Mouse (Mus musculus) CD4-positive, CD25-positive, alpha-beta regulatory T cell, adult 4 months (primary cell): ENCODE results near the gene Eloa. TPM values are rescaled to one million over a fixed set of nuclear protein-coding genes. Genes with fewer than 3 reads are reported as not detected.
A peak's percentile ranks its signal among the peaks of the same experiment; 100 is the strongest.

Source experiments
- ATAC-seq: one replicate; pipeline ENCODE4 v1.8.0; 2017
- polyA plus RNA-seq, 2 experiments: library from polyadenylated mRNA; unstranded; fragments of 100-300 nt; shearing (Covaris generic); gene quantifications; one replicate each; pipeline ENCODE4 v1.2.1; 2017

Gene Eloa
- polyA plus RNA-seq: 10 to 100 TPM; 44.5 to 58.9 TPM

- ATAC-seq: peak; percentile 100
Measured at GRCm38 (mm10) chr4:136021549-136022047, at the start of gene Eloa. TSS of gene Eloa (minus strand) at chr4:136021763.

GRCm38 (mm10) chr4:136071178-136071714 is 49.7 kb upstream of the Eloa start:
- peak; percentile 78 for ATAC-seq

- ATAC-seq: no peak
Measured at GRCm38 (mm10) chr4:136070592-136070991, 49.0 kb upstream of the Eloa start.

GRCm38 (mm10) chr4:136069954-136070353 is 48.4 kb upstream of the Eloa start:
- peak; percentile 86 for ATAC-seq

- ATAC-seq: no peak
Measured at GRCm38 (mm10) chr4:136069313-136069712, 47.8 kb upstream of the Eloa start.

- ATAC-seq: no peak
Measured at GRCm38 (mm10) chr4:136063143-136063542, 41.6 kb upstream of the Eloa start.

- peak; percentile 97 for ATAC-seq
Measured at GRCm38 (mm10) chr4:136059800-136060488, 38.4 kb upstream of the Eloa start.

GRCm38 (mm10) chr4:136057916-136058315 is 36.4 kb upstream of the Eloa start:
- no peak for ATAC-seq

- no peak for ATAC-seq
Measured at GRCm38 (mm10) chr4:136056030-136056429, 34.5 kb upstream of the Eloa start.

GRCm38 (mm10) chr4:136053843-136054242 is 32.3 kb upstream of the Eloa start:
- ATAC-seq: no peak

- ATAC-seq: peak; percentile 100
Measured at GRCm38 (mm10) chr4:136053247-136053596, 31.7 kb upstream of the Eloa start, which contains the start of gene Rpl11. TSS of gene Rpl11 (minus strand) at chr4:136053428.

GRCm38 (mm10) chr4:136052534-136053246 is 31.1 kb upstream of the Eloa start:
- ATAC-seq: peak; percentile 66

GRCm38 (mm10) chr4:136052060-136052459 is 30.5 kb upstream of the Eloa start:
- no peak for ATAC-seq

- ATAC-seq: no peak
Measured at GRCm38 (mm10) chr4:136050226-136050625, 28.7 kb upstream of the Eloa start.

- ATAC-seq: no peak
Measured at GRCm38 (mm10) chr4:136048291-136049032, 26.9 kb upstream of the Eloa start.

- ATAC-seq: no peak
Measured at GRCm38 (mm10) chr4:136047626-136048025, 26.1 kb upstream of the Eloa start.

GRCm38 (mm10) chr4:136046888-136047287 is 25.3 kb upstream of the Eloa start:
- no peak for ATAC-seq

GRCm38 (mm10) chr4:136045091-136045490 is 23.5 kb upstream of the Eloa start:
- ATAC-seq: no peak

GRCm38 (mm10) chr4:136043784-136044400 is 22.3 kb upstream of the Eloa start:
- ATAC-seq: no peak

- no peak for ATAC-seq
Measured at GRCm38 (mm10) chr4:136035078-136035477, 13.5 kb upstream of the Eloa start.

GRCm38 (mm10) chr4:136033231-136033630 is 11.7 kb upstream of the Eloa start:
- ATAC-seq: no peak
